Mouse (Mus musculus) forebrain, postnatal 0 days (tissue): ENCODE results near the gene Snx8. TPM values are rescaled to one million over a fixed set of nuclear protein-coding genes. Genes with fewer than 3 reads are reported as not detected.
A peak's percentile ranks its signal among the peaks of the same experiment; 100 is the strongest.

Source experiments
- ATAC-seq: fragments of 200-750 bp; cut with Nextera tagmentation; 2 replicates; pipeline ENCODE4 v1.8.0; 2017; ENCODE audit warnings: mild to moderate bottlenecking, moderate library complexity
- DNase-seq: peaks from one replicate; pipeline ENCODE4 v3.0.0-alpha.2; 2015
- H3K27ac ChIP-seq: fragments of 300-500 bp; sonication (generic); 2 replicates; pipeline ENCODE4 v1.5.1; 2014; ENCODE audit warnings: low read depth, mild to moderate bottlenecking, antibody characterized with exemption, low read length, moderate library complexity, mixed read lengths
- H3K27me3 ChIP-seq: fragments of 300-500 bp; sonication (generic); 2 replicates; pipeline ENCODE4 v1.6.1; 2014; ENCODE audit warnings: mild to moderate bottlenecking, low read length, mixed read lengths; ENCODE audit not compliant: insufficient read depth
- H3K36me3 ChIP-seq: fragments of 300-500 bp; sonication (generic); 2 replicates; pipeline ENCODE4 v1.6.1; 2014; ENCODE audit warnings: mild to moderate bottlenecking, moderate library complexity; ENCODE audit not compliant: insufficient read depth
- H3K4me1 ChIP-seq: fragments of 300-500 bp; sonication (generic); 2 replicates; pipeline ENCODE4 v1.6.1; 2014; ENCODE audit warnings: antibody characterized with exemption; ENCODE audit not compliant: insufficient read depth
- H3K4me2 ChIP-seq: fragments of 300-500 bp; sonication (generic); 2 replicates; pipeline ENCODE4 v1.6.1; 2014; ENCODE audit warnings: low read depth, mild to moderate bottlenecking, moderate library complexity
- H3K4me3 ChIP-seq: fragments of 300-500 bp; sonication (generic); 2 replicates; pipeline ENCODE4 v1.5.1; 2014; ENCODE audit warnings: low read depth, low read length, mixed read lengths
- H3K9ac ChIP-seq: fragments of 300-500 bp; sonication (generic); 2 replicates; pipeline ENCODE4 v1.6.1; 2014; ENCODE audit warnings: mild to moderate bottlenecking
- H3K9me3 ChIP-seq: fragments of 300-500 bp; sonication (generic); 2 replicates; pipeline ENCODE4 v1.6.1; 2016; ENCODE audit warnings: low read length
- CTCF ChIP-seq: sonication (generic); IDR thresholded peaks from 2 replicates; pipeline ENCODE4 v1.5.1; 2016; ENCODE audit warnings: antibody characterized with exemption, control low read depth, low read depth
- WGBS: fragments of 180-500 bp; shearing (Covaris S2); extraction: QIAGEN DNeasy Blood & Tissue Kit; methylation state at CpG from one replicate; pipeline ENCODE4 v1.1.7; 2014; 5-methylcytosine and 5-hydroxymethylcytosine counted together
- polyA plus RNA-seq: library from polyadenylated mRNA; unstranded; fragments of >200 nt; fragmentation: Nextera tagmentation; extraction: Ambion mirVana; gene quantifications from 2 replicates; pipeline ENCODE4 v1.2.1, GENCODE M21; 2015
- total RNA-seq: library from RNA; depleted of rRNA; stranded (reverse); fragments of >200 nt; gene quantifications from 2 replicates; pipeline ENCODE4 v1.2.3, GENCODE M21; 2014

The Snx8 gene
- total and polyA plus RNA-seq, 2 experiments from 2014 or later, result 31.1 to 54.6 TPM

DNA sequence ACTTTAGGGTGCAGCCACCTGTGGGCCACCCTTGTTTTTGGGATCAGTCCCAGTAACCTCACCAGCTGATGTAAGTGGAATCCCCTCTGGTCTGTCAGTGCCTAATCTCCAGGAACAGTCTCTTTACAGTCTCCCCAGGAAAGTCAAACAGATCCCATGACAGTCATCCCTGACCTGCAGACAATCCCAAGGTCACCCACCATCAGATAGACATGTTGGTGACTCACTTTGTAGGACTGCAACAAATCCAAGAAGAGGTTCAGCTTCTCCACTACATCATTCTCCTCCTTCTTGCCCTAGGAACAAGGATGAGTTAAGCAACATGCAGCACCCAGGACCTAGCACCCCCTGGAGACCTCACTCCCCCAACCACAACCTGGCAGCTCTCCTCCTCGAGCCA is 43.0 kb downstream of the Snx8 start:
- H3K9ac ChIP-seq, result no peak overlapping the region
- no peaks in the 10 kb centered on the region for H3K27me3 ChIP-seq
- H3K36me3 ChIP-seq, result peaks cover 4% of the 10 kb centered on the region; the same call in 1 of the 2 replicates
- ATAC-seq (no peak), DNase-seq (no peak)
- H3K4me2 ChIP-seq, result no peak overlapping the region
- TF ChIP-seq CTCF, result no peak
- 84% methylated on average over 1 of the region's 1 CpGs for WGBS
- H3K4me1 ChIP-seq, result no peaks in the 10 kb centered on the region
- no peak overlapping the region for H3K27ac ChIP-seq
- no peak overlapping the region for H3K4me3 ChIP-seq
- H3K9me3 ChIP-seq, result no peaks in the 10 kb centered on the region

GRCm38 (mm10) chr5:140345244-140345643 is 43.8 kb downstream of the Snx8 start:
- H3K36me3 ChIP-seq, result peaks cover 4% of the 10 kb centered on the region; the same call in 1 of the 2 replicates
- H3K4me1 ChIP-seq, result no peaks in the 10 kb centered on the region
- H3K9me3 ChIP-seq, result no peaks in the 10 kb centered on the region
- H3K27ac ChIP-seq, result no peak overlapping the region
- WGBS, result 95% methylated on average over 4 of the region's 4 CpGs
- no peak overlapping the region for H3K4me3 ChIP-seq
- no peaks in the 10 kb centered on the region for H3K27me3 ChIP-seq
- no peak overlapping the region for H3K4me2 ChIP-seq
- DNase-seq (no peak), ATAC-seq (no peak)
- no peak overlapping the region for H3K9ac ChIP-seq
- TF ChIP-seq CTCF, result no peak

GRCm38 (mm10) chr5:140342880-140343279 is 46.2 kb downstream of the Snx8 start:
- Histone ChIP-seq H3K9ac (no peak overlapping the region), H3K4me2 (no peak overlapping the region), H3K36me3 (peaks cover 4% of the 10 kb centered on the region; the same call in 1 of the 2 replicates), H3K27me3 (no peaks in the 10 kb centered on the region), H3K4me1 (no peaks in the 10 kb centered on the region), H3K27ac (no peak overlapping the region), H3K4me3 (no peak overlapping the region), H3K9me3 (no peaks in the 10 kb centered on the region)
- no peak for ATAC-seq
- TF ChIP-seq CTCF, result peak; percentile 41
- no peak for DNase-seq
- 86% methylated on average over 4 of the region's 4 CpGs for WGBS

DNA sequence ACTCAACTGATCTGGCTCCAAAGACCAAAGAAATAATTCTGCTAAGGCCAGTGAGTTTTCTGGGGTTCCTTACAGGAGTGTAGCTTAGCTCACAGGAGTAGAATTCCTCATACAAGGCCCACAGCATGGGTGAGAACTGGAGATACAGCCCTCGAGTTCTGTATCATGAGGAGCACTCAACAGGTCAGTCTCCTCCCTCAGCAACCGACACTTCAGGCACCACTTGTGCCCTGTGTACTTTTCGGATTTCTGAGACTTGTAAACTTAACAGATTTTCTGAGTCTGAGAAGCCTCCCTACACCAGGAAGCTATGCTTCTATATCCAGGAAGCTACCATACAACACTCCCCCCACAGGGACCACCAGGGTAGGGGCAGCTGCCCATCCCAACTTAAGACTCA is 49.2 kb downstream of the Snx8 start:
- H3K9ac ChIP-seq, result no peak overlapping the region
- no peak for ATAC-seq
- WGBS, result 93% methylated on average over 3 of the region's 3 CpGs
- no peak overlapping the region for H3K4me3 ChIP-seq
- no peak for TF ChIP-seq CTCF
- H3K27me3 ChIP-seq, result no peaks in the 10 kb centered on the region
- H3K36me3 ChIP-seq, result peaks cover 4% of the 10 kb centered on the region; the same call in 1 of the 2 replicates
- no peak overlapping the region for H3K27ac ChIP-seq
- no peak for DNase-seq
- no peaks in the 10 kb centered on the region for H3K4me1 ChIP-seq
- H3K9me3 ChIP-seq, result no peaks in the 10 kb centered on the region
- no peak overlapping the region for H3K4me2 ChIP-seq

DNA sequence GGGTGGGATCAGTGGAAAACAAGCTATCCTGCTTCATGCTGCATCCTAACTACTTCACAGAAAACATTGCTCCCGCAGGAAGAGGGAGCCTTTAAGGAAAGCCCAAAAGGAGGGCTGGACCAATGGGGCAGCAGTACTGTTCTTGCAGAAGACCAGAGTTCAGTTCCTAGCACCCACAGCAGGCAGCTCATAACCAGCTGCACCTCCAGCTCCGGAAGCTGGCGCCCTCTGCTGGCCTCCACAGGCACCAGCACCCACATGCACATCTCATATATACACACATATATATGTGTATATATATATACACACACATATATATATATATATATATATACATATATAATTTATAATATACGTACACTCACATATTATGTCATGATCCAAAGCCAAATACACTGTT is 50.3 kb downstream of the Snx8 start:
- Histone ChIP-seq H3K9me3 (no peaks in the 10 kb centered on the region), H3K36me3 (no peaks in the 10 kb centered on the region), H3K9ac (no peak overlapping the region), H3K4me3 (no peak overlapping the region), H3K27ac (no peak overlapping the region), H3K4me1 (no peaks in the 10 kb centered on the region), H3K27me3 (no peaks in the 10 kb centered on the region), H3K4me2 (no peak overlapping the region)
- TF ChIP-seq CTCF, result no peak
- ATAC-seq (no peak), DNase-seq (no peak)
- WGBS, result 94% methylated on average over 4 of the region's 4 CpGs

DNA sequence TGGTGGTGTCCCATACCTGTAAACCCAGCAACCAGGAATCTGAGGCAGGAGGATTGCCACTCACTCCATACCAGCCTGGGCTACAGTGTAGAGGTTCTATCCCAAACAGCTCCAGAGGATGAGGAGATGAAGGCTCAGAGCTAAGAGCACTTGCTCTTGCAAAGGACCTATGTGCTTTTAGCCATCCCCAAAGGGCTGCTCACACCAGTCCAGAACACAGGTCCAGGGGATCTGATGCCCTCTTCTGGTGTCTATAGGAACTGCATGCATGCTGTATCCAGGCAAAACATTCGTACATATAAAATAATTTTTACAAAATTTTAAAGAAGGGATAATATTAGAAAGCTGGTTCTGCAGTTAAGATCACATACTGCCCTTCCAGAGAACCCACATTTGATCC is 52.4 kb downstream of the Snx8 start:
- Histone ChIP-seq H3K27me3 (no peaks in the 10 kb centered on the region), H3K4me3 (no peak overlapping the region), H3K4me2 (no peak overlapping the region), H3K36me3 (no peaks in the 10 kb centered on the region), H3K27ac (no peak overlapping the region), H3K9ac (no peak overlapping the region), H3K9me3 (no peaks in the 10 kb centered on the region), H3K4me1 (no peaks in the 10 kb centered on the region)
- TF ChIP-seq CTCF, result peak; percentile 79
- 70% methylated on average over 1 of the region's 1 CpGs for WGBS
- ATAC-seq, result no peak
- DNase-seq, result peak; percentile 37

DNA sequence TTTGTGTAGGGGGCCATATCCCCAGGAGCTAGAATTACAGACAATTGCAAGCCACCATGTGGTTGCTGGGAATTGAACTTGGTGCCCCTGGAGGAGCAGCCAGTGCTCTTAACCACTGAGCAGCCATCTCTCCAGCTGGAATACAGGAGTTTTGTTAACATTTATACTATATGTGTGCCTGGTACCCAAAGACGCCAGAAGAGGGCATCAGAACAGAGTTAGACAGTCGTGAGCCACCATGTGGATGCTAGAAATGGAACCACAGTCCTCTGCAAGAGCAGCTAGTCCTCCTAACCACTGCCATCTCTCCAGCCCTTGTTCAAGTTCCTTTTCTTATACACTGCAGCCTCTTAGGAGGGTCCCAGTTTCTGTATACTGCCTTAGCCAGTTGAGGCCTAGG is 55.4 kb downstream of the Snx8 start:
- no peak overlapping the region for H3K27ac ChIP-seq
- no peaks in the 10 kb centered on the region for H3K27me3 ChIP-seq
- H3K36me3 ChIP-seq, result no peaks in the 10 kb centered on the region; the same call in 1 of the 2 replicates
- WGBS, result 22% methylated on average over 2 of the region's 2 CpGs
- H3K4me1 ChIP-seq, result peaks cover 9% of the 10 kb centered on the region
- no peaks in the 10 kb centered on the region for H3K9me3 ChIP-seq
- DNase-seq (peak; percentile 23), ATAC-seq (no peak)
- peak; percentile 45 for TF ChIP-seq CTCF
- H3K4me2 ChIP-seq, result no peak overlapping the region
- no peak overlapping the region for H3K4me3 ChIP-seq
- no peak overlapping the region for H3K9ac ChIP-seq
